Mouse (Mus musculus) G1E-ER4 (cell line): ENCODE measurements around the gene Sel1l. TPM values are rescaled to one million over a fixed set of nuclear protein-coding genes. Genes with fewer than 3 reads are reported as not detected.

Experiments used
- GATA1 ChIP-seq: IDR thresholded peaks from one replicate; pipeline ENCODE4 v1.8.0; 2012; ENCODE audit warnings: low read length, inconsistent platforms
- polyA plus RNA-seq: library from polyadenylated mRNA; stranded (reverse); fragments of >175 nt; gene quantifications from 2 replicates; pipeline ENCODE4 v1.2.3, GENCODE M21; 2012

Sel1l gene
- polyA plus RNA-seq, 1 experiment = 51.7 TPM

DNA sequence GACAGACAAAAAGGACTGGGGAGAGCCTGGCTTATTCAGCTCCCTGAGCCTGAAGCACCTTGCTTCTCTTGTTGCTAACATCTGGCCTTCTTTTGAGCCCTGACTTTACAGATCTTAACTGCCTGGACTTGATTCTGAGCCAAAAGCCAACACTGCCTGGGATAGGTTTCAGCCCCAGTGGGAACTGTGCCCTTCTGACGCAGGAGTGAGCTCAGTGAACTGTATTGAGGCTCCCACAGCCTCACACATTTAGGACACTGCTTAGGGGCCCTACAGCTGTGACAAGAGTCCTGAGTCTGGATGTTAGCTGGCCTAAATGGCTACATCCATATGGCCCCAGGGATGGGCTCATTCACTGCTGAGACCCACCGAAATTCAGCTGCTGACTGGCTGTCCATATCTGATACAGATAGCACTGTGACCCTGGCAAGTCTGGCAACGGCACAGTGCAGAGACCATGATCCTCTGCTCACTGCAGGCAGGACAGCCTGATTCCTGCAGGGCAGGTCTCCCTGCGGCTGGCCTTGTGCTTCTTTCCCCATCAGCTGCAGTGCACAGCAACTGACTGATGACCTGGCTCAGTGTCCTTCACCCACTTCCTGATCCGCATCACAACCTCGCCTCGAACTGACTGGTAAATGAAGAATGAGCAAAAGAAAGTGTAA lies 11.4 kb downstream of the Sel1l start:
- no peak for TF ChIP-seq GATA1

- TF ChIP-seq GATA1 = no peak
These were observed 15.0 kb downstream of the Sel1l start for GRCm38 (mm10) chr12:91833939-91834333.

GRCm38 (mm10) chr12:91833237-91833938 lies 15.6 kb downstream of the Sel1l start:
- TF ChIP-seq GATA1 = no peak

- TF ChIP-seq GATA1 = no peak
These were observed 17.5 kb downstream of the Sel1l start for GRCm38 (mm10) chr12:91831410-91831809.

DNA sequence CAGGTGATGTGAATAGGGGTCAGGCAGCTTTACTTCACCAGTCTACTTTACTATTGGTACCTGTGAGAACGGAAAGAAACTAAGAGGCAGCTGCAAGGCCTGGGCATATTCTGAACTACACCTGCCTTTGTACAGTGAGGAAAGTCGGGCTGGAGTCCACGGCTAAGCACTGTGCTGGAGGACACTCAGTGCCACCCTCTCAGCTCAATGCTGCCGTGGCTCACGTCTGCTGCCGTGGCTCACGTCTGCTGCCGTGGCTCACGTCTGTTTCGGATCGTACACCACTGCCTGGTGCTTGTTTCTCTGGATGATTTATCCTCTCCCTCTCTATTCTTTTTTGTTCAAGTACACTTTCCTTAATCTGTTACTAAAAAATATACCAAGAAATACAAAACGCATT lies 28.5 kb downstream of the Sel1l start:
- no peak for TF ChIP-seq GATA1

DNA sequence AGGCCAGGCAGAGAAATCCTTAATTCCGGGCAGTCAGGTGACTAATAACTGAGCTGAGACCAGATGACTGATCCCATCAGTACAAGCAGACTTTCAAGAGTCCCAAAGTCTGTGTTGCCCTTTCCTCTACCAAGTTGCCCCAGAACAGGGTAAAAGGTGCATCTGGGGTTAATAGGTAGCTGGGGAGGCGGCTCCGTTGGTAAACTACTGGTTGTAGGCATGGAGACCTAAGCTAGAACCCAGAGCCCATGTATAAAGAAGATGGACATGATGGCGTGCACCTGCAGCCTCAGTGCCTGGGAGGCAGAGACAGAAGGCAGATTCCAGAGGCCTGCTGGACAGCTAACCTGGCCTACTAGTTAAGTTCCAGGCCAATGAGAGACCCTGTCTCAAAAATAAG lies 30.2 kb downstream of the Sel1l start:
- TF ChIP-seq GATA1 = no peak

DNA sequence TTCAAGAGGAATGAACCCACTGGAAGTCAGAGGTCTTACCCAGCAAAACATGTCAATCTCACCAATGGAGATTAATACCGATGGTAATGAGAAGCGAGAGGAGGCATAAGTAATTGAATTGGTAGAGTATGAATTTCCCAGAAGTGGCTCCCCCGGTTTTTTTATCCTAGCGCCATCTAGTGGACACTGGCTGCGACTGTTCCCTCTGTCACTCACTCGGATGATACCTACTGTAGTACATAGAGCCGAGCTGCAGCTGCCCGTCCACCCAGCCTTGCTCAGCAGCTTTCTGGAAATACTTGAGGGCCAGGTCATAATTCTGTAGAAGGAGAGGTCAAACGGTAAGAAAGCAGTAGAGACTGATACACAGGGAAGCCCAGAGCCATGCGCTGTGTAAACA lies 33.0 kb downstream of the Sel1l start:
- TF ChIP-seq GATA1 = no peak

DNA sequence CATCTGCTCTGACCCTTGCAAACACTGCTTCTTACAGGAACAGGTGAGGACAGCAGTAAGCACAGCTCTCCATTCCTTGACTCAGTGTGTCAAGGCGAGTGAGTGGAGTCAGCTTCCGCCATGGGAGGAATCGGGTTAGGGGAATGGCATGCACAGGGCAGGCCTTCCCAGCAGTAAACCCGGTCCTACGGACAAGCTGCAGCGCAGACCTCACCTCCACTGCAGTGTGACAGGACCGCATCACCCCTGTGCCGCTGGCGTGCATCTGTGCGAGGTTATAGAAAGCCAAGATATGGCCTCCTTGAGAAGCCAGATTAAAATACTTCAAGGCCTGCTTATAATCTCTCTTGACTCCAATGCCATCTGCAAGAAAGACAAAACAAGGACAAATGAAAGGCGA lies 33.4 kb downstream of the Sel1l start:
- no peak for TF ChIP-seq GATA1

- no peak for TF ChIP-seq GATA1
These were observed 40.0 kb downstream of the Sel1l start for GRCm38 (mm10) chr12:91808911-91809310.

DNA sequence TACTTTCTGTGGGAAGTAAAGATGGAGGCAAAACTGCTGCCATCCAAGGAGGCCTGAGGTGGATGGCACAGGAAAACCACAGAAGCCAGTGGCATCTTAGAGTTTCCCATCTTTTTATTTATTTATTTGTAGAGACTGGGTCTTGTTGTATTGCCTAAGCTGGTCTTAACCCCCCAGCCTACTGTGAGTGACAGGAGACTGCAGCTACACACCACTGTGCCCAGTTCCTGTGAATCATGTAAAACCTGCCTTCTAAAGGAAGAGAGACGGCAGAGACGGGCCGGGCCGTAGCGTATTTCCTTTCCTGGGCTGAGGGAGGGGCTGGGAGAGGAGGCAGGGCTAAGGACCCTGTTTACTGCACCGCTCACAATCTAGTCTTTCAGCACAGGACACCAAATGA lies 41.2 kb downstream of the Sel1l start:
- no peak for TF ChIP-seq GATA1

DNA sequence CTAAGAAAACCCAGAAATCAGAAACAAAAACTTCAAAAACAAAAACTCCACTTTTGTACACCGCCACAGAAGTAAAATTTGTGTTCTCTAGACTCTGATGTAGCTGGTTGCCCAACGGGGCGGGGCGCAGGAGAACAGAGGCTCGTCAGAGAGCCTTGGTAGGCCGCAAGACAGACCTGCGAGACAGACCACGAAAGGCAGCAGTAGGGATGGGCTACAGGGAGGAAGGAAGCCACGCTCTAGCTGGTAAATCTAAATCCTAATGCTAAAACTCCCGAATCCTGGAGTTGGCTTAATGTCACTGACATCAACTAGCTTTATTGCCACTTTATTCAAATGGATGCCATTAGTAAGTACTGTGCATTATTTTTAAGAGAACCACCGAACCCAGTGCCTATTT lies 41.9 kb downstream of the Sel1l start:
- TF ChIP-seq GATA1 = no peak

DNA sequence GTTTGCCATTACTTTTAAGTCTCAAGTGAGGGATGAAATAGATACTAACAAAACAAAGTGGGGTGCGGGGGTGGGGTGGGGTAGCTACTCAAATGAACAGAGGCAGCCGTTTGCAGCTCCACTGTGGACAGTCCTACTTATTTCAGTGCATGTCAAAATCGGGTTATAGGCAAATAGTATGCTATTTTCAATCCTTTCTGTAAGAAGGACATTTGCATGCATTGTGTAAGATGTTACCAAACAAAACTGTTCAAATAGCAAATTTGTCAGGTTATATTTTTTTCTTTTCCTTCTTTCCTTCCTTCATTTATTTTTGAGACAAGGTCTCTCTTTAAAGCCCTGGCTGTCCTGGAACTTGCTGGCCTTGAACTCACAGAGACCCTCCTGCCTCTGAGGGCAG lies 44.7 kb downstream of the Sel1l start:
- no peak for TF ChIP-seq GATA1

- TF ChIP-seq GATA1 = no peak
These were observed 45.6 kb downstream of the Sel1l start for GRCm38 (mm10) chr12:91803207-91803932.

- no peak for TF ChIP-seq GATA1
These were observed 46.3 kb downstream of the Sel1l start for GRCm38 (mm10) chr12:91802586-91803206.

GRCm38 (mm10) chr12:91800861-91801385 lies 48.0 kb downstream of the Sel1l start:
- peak; percentile 64 for TF ChIP-seq GATA1

DNA sequence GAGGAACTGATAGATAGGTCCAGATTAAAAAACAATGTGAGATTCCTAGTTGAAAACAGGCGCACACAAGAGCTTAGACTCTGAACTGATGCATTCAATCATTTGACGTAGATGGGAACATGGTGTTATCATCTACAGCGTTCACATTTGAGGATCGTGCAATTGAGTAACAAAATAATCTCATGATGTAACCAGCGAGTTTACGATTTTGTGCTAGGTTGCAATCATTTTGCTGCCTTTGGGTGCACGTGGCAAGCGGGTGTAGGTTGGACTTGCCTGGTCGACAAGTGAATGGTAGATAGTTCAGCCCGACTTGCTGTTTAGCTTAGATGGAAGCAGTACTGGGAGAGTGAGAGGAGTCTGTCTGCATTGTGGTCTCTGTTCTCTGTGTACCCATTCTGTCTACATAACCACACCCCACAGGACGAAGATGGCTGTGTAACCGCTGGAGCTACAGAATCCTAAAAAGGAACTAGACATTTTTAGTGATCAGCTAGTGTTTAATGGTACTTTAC lies 49.1 kb downstream of the Sel1l start:
- TF ChIP-seq GATA1 = no peak

GRCm38 (mm10) chr12:91799379-91799773 lies 49.6 kb downstream of the Sel1l start:
- TF ChIP-seq GATA1 = no peak
